Mouse (Mus musculus) erythroblast, embryonic 14.5 days (primary cell): Measurements from ENCODE around the gene Pced1b. TPM values are rescaled to one million over a fixed set of nuclear protein-coding genes. Genes with fewer than 3 reads are reported as not detected.
"Not testable (repeated sequence)": the region's sequence is repeated elsewhere in the genome, so short reads cannot be mapped to it uniquely, and the experiment has no call there.

Experiments used
- H3K27me3 ChIP-seq: 2 replicates; pipeline ENCODE4 v1.6.1; 2012; ENCODE audit warnings: inconsistent platforms; ENCODE audit not compliant: control insufficient read depth
- H3K36me3 ChIP-seq: 2 replicates; pipeline ENCODE4 v1.6.1; 2012; ENCODE audit warnings: mild to moderate bottlenecking, inconsistent platforms; ENCODE audit not compliant: control insufficient read depth
- H3K4me1 ChIP-seq: 2 replicates; pipeline ENCODE4 v1.6.1; 2012; ENCODE audit warnings: inconsistent platforms; ENCODE audit not compliant: control insufficient read depth
- H3K4me3 ChIP-seq: replicated peaks from 2 replicates; pipeline ENCODE3; 2012; ENCODE audit warnings: moderate library complexity, mild to moderate bottlenecking, inconsistent platforms
- H3K9me3 ChIP-seq: 2 replicates; pipeline ENCODE4 v1.6.1; 2012; ENCODE audit warnings: low read length, inconsistent platforms, mixed read lengths; ENCODE audit not compliant: control insufficient read depth
- GATA1 ChIP-seq: IDR thresholded peaks from 2 replicates; pipeline ENCODE4 v1.6.1; 2012; ENCODE audit warnings: low read length, inconsistent platforms, mixed read lengths
- TAL1 ChIP-seq: IDR thresholded peaks from 3 replicates; pipeline ENCODE4 v1.6.1; 2012; ENCODE audit warnings: low read length, inconsistent platforms, mixed read lengths
- polyA plus RNA-seq: library from polyadenylated mRNA; stranded (reverse); fragments of >175 nt; gene quantifications from 2 replicates; pipeline ENCODE4 v1.2.3, GENCODE M21; 2012

Gene Pced1b
- polyA plus RNA-seq, 1 experiment = 1.2 TPM

DNA sequence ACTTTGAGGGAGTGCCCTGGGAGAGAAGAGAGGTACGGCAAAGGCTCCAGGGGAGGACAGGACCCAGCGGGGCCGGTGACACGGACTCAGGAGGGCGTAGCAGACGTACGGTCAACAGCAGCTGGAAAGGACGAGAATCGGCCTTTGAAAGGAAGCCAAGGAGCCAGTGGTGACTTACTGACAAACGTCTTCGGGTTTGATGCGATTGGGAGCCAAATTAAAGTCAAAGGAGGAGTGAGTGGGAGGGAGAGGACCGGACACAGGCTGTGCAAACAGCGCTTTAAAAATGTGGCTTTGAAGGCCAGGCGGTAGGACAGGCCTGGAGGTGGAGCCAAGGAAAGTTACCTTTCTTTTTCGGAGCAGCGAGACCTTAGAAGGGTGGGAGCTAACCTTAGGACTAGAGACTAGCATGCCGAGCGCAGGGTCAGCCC lies 129.9 kb downstream of the Pced1b start:
- Histone ChIP-seq H3K27me3 (peaks cover 2% of the 10 kb centered on the region; the same call in 1 of the 2 replicates), H3K36me3 (peaks cover 42% of the 10 kb centered on the region), H3K4me3 (peak overlapping the region; percentile 31), H3K9me3 (no peaks in the 10 kb centered on the region), H3K4me1 (peaks cover 88% of the 10 kb centered on the region)
- no peak for TF ChIP-seq TAL1
- no peak for TF ChIP-seq GATA1

DNA sequence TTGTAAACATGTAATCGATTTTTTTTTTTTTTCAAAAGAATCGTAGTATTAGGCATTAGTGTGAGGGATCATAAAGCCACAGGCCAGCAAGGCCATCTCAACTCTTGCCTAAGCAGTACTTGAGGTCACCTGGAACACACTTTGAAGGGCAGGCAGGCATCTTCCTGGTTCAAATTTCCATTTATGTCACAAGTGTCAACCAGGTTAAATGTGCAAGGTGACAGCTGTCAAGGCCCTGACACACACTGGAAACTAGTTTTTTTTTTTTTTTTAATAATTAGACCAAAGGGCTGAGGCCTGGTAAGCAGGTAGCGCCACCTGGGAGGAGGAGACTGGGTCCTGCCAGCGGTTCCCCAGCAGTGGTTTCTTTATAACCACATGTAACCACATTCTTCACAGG lies 131.2 kb downstream of the Pced1b start:
- peaks cover 88% of the 10 kb centered on the region for H3K4me1 ChIP-seq

DNA sequence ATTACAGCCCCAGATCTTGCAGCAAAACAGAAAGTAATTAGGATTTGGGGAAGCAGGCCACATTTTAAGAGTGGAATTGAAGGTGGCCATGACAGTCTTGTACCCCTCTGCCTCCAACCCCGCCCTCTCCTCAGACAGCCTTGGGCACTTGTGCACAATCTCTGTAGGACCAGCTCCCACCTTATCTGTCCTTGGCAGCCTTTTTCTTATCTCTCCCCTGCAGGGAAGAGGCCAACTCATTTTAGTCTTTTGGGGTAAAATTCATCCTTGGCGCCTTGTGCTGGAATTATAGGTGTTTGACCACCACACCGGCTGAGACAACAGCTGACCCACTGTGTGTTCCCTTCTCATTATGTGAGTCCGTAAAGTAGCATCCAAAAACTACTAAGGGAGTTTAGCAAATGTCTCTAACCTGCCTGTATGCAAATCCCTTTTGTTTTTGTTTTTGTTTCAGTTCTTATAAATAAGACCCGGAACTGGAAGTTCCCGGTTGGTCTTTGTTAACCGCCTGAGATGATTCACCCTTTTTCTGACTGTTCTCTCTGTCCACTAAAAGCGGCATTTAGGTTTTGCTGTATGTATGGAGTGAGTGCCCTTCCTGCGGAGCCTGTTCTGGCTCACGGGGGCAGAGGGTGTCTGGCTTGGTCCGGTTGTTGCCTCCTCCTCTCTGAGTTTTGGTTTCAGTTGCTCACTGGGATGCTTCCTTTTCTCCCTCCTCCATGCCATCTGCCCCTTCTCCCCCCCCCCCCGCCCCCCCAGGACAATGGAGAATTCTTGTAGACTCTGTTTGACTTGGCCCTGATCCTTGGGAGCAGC lies 132.8 kb downstream of the Pced1b start:
- H3K4me3 ChIP-seq = peak overlapping the region; percentile 67
- H3K4me1 ChIP-seq = peaks cover 84% of the 10 kb centered on the region
- peaks cover under 1% of the 10 kb centered on the region; the same call in 1 of the 2 replicates for H3K27me3 ChIP-seq
- H3K9me3 ChIP-seq = no peaks in the 10 kb centered on the region
- peaks cover 61% of the 10 kb centered on the region for H3K36me3 ChIP-seq
- TF ChIP-seq GATA1 (peak; percentile 100), TAL1 (peak; percentile 97)

More for the DNA sequence above, 131.2 kb downstream of the Pced1b start:
- Histone ChIP-seq H3K27me3 (peaks cover 2% of the 10 kb centered on the region; the same call in 1 of the 2 replicates), H3K36me3 (peaks cover 49% of the 10 kb centered on the region), H3K4me3 (no peak overlapping the region), H3K9me3 (no peaks in the 10 kb centered on the region)
- TF ChIP-seq TAL1 (no peak), GATA1 (no peak)

DNA sequence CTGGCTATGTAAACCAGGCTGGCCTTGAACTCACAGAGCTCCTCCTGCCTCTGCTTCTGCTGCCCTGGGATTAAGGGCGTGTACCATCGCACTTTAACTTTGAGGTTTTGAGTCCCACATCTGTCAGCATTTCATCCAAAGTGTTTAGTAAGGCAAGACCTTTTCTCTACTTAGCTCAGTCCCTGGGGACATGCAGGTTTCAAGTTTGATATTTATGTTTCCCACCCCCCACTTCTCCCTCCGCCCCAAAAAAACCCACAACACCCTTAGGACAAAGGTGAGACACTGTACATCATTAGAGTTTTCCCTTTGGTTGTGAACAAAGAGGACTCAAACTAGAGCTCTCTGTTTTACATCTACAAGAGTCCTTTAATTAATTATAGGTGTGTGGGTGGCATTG lies 135.7 kb downstream of the Pced1b start:
- Histone ChIP-seq H3K4me1 (peaks cover 65% of the 10 kb centered on the region), H3K36me3 (peaks cover 48% of the 10 kb centered on the region), H3K27me3 (no peaks in the 10 kb centered on the region), H3K9me3 (no peaks in the 10 kb centered on the region), H3K4me3 (no peak overlapping the region)
- TF ChIP-seq GATA1 (no peak), TAL1 (no peak)

DNA sequence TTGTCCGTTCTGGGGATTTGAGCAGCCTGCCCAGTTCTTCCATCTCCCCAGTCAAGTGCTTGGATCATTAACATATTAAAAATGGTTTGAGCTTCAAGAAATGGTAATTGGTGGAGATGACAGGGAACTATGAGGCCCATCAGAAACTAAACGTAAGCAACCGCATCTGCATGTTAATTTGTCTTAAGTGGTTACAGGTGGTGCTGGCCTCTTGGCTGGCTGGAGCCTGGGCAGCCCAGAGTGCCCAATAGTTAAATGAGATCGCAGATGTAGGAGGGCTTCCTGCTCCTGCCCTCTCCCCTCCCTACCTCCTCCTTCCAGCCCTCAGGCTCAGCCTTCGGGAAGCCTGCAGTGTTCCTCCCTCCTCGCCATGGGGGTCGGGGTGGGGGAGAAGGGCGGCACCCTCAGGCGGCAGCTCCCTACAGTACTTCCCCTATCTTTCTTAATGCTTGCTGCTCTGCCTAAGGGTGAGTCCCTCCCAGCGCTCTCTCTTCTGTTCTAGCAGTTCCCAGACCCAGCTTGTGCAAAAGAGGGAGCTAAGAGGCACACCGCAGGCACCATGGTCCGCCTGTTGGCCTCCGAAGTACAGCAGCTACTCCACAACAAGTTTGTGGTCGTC lies 136.7 kb downstream of the Pced1b start:
- Histone ChIP-seq H3K4me3 (no peak overlapping the region), H3K27me3 (no peaks in the 10 kb centered on the region), H3K9me3 (no peaks in the 10 kb centered on the region), H3K36me3 (peaks cover 46% of the 10 kb centered on the region), H3K4me1 (peaks cover 63% of the 10 kb centered on the region)
- TF ChIP-seq TAL1 (no peak), GATA1 (no peak)

DNA sequence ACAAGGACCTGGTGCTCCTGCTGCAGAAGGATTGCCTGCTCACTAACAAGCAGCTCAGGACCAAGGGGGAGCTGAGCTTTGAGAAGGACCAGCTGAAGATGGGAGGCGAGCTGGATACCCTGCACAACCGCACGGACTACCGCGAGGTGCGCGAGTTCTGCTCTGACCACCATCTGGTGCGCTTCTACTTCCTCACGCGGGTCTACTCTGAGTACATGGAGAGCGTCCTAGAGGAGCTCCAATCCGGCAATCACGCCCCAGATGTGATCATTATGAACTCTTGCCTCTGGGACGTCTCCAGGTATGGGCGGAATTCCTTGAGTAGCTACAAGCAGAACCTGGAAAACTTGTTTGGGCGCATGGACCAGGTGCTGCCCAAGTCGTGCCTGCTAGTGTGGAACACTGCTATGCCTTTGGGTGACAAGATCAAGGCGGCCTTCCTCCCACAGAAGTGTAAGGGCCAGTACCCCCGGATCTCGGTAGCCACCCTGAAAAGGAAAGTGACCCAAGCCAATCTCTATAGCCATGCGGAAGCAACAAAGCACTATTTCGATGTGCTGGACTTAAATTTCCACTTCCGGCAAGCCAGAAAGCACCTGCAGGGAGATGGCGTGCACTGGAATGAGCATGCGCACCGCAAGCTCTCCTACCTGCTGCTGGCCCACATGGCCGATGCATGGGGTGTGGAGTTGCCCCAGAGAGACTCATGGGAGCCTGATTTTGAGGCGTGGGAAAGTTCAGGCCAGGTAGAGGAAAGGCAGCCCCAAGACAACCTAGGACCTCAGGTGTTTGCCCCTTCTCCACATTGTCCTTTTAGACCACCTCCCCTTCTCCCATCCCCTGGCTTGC lies 137.5 kb downstream of the Pced1b start:
- peaks cover 44% of the 10 kb centered on the region for H3K36me3 ChIP-seq
- no peaks in the 10 kb centered on the region for H3K27me3 ChIP-seq
- peaks cover 60% of the 10 kb centered on the region for H3K4me1 ChIP-seq
- no peaks in the 10 kb centered on the region for H3K9me3 ChIP-seq
- no peak overlapping the region for H3K4me3 ChIP-seq
- no peak for TF ChIP-seq GATA1
- TF ChIP-seq TAL1 = no peak

DNA sequence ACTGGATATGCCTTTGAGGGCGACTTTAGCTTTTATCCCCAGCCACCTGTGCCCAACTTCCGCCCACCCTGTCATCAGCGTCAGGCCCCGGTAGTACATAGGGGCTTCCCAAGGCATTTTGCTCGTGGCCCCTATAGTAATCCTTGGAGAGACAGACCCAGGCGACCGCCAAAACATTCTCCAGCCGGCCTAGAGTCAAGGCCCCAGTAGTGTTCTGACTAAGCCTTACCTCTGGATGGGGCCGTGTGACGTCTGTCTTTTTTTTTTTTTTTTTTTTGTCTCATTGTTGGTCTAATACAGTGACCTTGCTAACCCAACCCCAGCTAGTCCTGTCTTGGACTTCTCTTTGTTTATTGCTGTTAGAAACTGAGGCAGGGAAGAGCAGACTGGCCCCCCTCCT lies 138.3 kb downstream of the Pced1b start:
- H3K4me3 ChIP-seq, H3K27me3 ChIP-seq, H3K9me3 ChIP-seq: not testable (repeated sequence)
- peaks cover 53% of the 10 kb centered on the region for H3K4me1 ChIP-seq
- peaks cover 44% of the 10 kb centered on the region for H3K36me3 ChIP-seq

DNA sequence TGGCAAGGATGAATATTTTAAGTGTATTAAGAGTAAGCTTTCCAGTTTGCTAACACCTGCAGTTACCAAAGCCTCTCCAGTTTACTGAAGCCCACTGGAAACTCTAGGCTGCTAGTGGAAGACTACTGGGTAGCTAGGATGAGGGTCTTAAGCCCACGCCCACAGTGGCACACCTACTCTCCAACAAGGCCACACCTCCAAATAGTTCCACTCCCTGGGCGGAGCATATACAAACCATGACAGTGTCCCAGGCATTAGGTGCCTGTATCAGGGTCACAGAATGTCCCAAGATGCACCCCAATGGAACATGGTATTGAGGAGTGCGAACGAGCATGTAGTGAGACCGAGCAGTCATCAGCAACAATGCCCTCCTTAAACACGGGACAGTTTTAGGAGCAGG lies 140.9 kb downstream of the Pced1b start:
- H3K27me3 ChIP-seq = no peaks in the 10 kb centered on the region
- no peak overlapping the region for H3K4me3 ChIP-seq
- peaks cover 23% of the 10 kb centered on the region for H3K36me3 ChIP-seq
- TF ChIP-seq TAL1 (no peak), GATA1 (no peak)
- H3K4me1 ChIP-seq = peaks cover 41% of the 10 kb centered on the region
- H3K9me3 ChIP-seq = no peaks in the 10 kb centered on the region

DNA sequence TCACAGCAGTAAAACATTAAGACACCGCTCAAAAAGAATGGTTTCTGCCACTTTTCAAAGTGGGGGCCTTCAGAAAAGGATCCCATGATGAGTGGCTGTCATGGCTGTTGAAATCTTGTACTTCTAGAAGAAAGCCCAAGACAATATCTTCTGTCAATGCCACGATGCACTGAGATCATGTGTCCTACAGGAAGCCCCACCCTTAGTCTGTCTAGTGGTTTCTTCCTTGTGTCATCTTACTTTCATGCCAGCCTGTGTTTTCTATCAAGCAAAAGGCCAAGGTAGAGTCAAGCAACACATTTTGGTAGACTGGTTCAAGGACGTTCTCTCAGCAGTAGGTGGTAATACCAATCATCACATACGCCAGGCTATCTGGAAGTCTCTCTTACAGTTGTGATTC lies 142.7 kb downstream of the Pced1b start:
- Histone ChIP-seq H3K4me3 (no peak overlapping the region), H3K4me1 (peaks cover 30% of the 10 kb centered on the region), H3K36me3 (peaks cover 7% of the 10 kb centered on the region), H3K9me3 (no peaks in the 10 kb centered on the region), H3K27me3 (no peaks in the 10 kb centered on the region)
- no peak for TF ChIP-seq GATA1
- no peak for TF ChIP-seq TAL1
